Comparison of ENCODE assay signal across 19 mouse cellular contexts in genomic region chr6:100876624-100877017, GRCm38 (mm10).
"Had no signal": no experiment of that assay in that cellular context is flagged by ENCODE, and none has a peak within 500 bp of the region (broad histone marks: within the 10 kb centered on the region; RNA-seq: fewer than 3 reads in every experiment).

No protein-coding gene starts in this region.

- ATAC-seq: hindbrain, embryonic 16.5 days; intestine, embryonic 15.5 days; intestine, postnatal 0 days had no signal

- H3K4me1 ChIP-seq: heart, embryonic 10.5 days; heart, embryonic 12.5 days; heart, embryonic 13.5 days; heart, embryonic 15.5 days; hindbrain, embryonic 10.5 days; hindbrain, embryonic 12.5 days; hindbrain, embryonic 13.5 days; hindbrain, embryonic 15.5 days had no signal

- H3K9me3 ChIP-seq: heart, embryonic 10.5 days; heart, embryonic 15.5 days; hindbrain, embryonic 15.5 days; intestine, embryonic 15.5 days; kidney, embryonic 15.5 days had no signal

- H3K4me3 ChIP-seq: heart, embryonic 10.5 days; heart, embryonic 12.5 days; heart, embryonic 13.5 days; heart, embryonic 15.5 days; hindbrain, embryonic 10.5 days; hindbrain, embryonic 12.5 days; hindbrain, embryonic 13.5 days; hindbrain, embryonic 15.5 days; intestine, embryonic 15.5 days; kidney, embryonic 15.5 days; layer of hippocampus, adult 2 months had no signal

- H3K27me3 ChIP-seq: intestine, embryonic 15.5 days had no signal

- H3K9ac ChIP-seq: heart, embryonic 12.5 days; heart, embryonic 13.5 days; heart, embryonic 15.5 days; hindbrain, embryonic 12.5 days; hindbrain, embryonic 13.5 days; hindbrain, embryonic 14.5 days; hindbrain, embryonic 15.5 days; intestine, embryonic 15.5 days; kidney, embryonic 15.5 days had no signal

- DNase-seq: kidney, adult 11 months; layer of hippocampus, adult 9-11 months had no signal

- H3K4me2 ChIP-seq: heart, embryonic 11.5 days; heart, embryonic 12.5 days; heart, embryonic 13.5 days; heart, embryonic 15.5 days; hindbrain, embryonic 12.5 days; hindbrain, embryonic 13.5 days; hindbrain, embryonic 14.5 days; hindbrain, embryonic 15.5 days; intestine, embryonic 15.5 days; kidney, embryonic 15.5 days had no signal

- H3K36me3 ChIP-seq: heart, embryonic 10.5 days; heart, embryonic 12.5 days; heart, embryonic 13.5 days; heart, embryonic 15.5 days; hindbrain, embryonic 10.5 days; hindbrain, embryonic 12.5 days; hindbrain, embryonic 13.5 days; hindbrain, embryonic 15.5 days; intestine, embryonic 15.5 days; kidney, embryonic 15.5 days had no signal

- H3K27ac ChIP-seq: heart, embryonic 10.5 days; heart, embryonic 13.5 days; heart, embryonic 15.5 days; hindbrain, embryonic 10.5 days; hindbrain, embryonic 12.5 days; hindbrain, embryonic 13.5 days; hindbrain, embryonic 14.5 days; hindbrain, embryonic 15.5 days; hindbrain, postnatal 0 days; intestine, embryonic 15.5 days; kidney, embryonic 15.5 days; kidney, postnatal 0 days; layer of hippocampus, adult 2 months had no signal
